Mouse (Mus musculus): ENCODE data around the gene 1700001O22Rik. TPM values are rescaled to one million over a fixed set of nuclear protein-coding genes. Genes with fewer than 3 reads are reported as not detected.
A peak's percentile ranks its signal among the peaks of the same experiment; 100 is the strongest.

Gene 1700001O22Rik
- polyA plus RNA-seq, 2 experiments: not detected

- Histone ChIP-seq H3K9ac (replicated peaks) (no peak overlapping the region), H3K9me3 (ENCODE audit: control insufficient read depth, low read length) (no peaks in the 10 kb centered on the region), H3K27me3 (ENCODE audit: control insufficient read depth, insufficient read depth, low read length) (no peaks in the 10 kb centered on the region), H3K4me2 (ENCODE audit: low read depth) (no peak overlapping the region), H3K27ac (no peak overlapping the region), H3K4me1 (replicated peaks; ENCODE audit: control insufficient read depth in 2 of 2, insufficient read depth in 2 of 2, low read length in 1 of 2) (peaks cover 0 to 22% of the 10 kb centered on the region in 2 experiments; a peak in 2 of 4 replicates), H3K4me3 (ENCODE audit: insufficient read depth in 1 of 2, low read depth in 2 of 2, low read length in 2 of 2) (no peak overlapping the region), H3K36me3 (replicated peaks; ENCODE audit: control insufficient read depth, insufficient read depth, low read depth) (no peaks in the 10 kb centered on the region)
- TF ChIP-seq CTCF (IDR thresholded peaks at IDR 0.05; ENCODE audit: low read depth): no peak
- no peak for TF ChIP-seq EP300 (IDR thresholded peaks at IDR 0.05; ENCODE audit: low read depth)
- DNase-seq (ENCODE audit: low read depth in 3 of 3, low spot score in 3 of 3) (no peak), ATAC-seq (ENCODE audit: insufficient read depth) (no peak)
- WGBS (ENCODE audit: insufficient replicate concordance): 66% methylated on average over 10 of the region's 10 CpGs
Observed at GRCm38 (mm10) chr2:30756962-30757715, 46.3 kb downstream of the 1700001O22Rik start.

GRCm38 (mm10) chr2:30755985-30756765, 47.3 kb downstream of the 1700001O22Rik start:
- no peaks in the 10 kb centered on the region for H3K9me3 ChIP-seq (ENCODE audit: control insufficient read depth, low read length)
- no peak for ATAC-seq (ENCODE audit: insufficient read depth)
- no peak for TF ChIP-seq EP300 (IDR thresholded peaks at IDR 0.05; ENCODE audit: low read depth)
- peak; percentile 23; the same call in 1 of the 2 replicates for TF ChIP-seq CTCF (IDR thresholded peaks at IDR 0.05; ENCODE audit: low read depth)
- no peak overlapping the region for H3K27ac ChIP-seq
- no peak overlapping the region for H3K9ac ChIP-seq (replicated peaks)
- H3K36me3 ChIP-seq (replicated peaks; ENCODE audit: control insufficient read depth, insufficient read depth, low read depth): no peaks in the 10 kb centered on the region
- no peak for DNase-seq (ENCODE audit: low read depth in 3 of 3, low spot score in 3 of 3)
- H3K27me3 ChIP-seq (ENCODE audit: control insufficient read depth, insufficient read depth, low read length): no peaks in the 10 kb centered on the region
- H3K4me3 ChIP-seq (ENCODE audit: insufficient read depth in 1 of 2, low read depth in 2 of 2, low read length in 2 of 2): no peak overlapping the region
- H3K4me1 ChIP-seq (replicated peaks; ENCODE audit: control insufficient read depth in 2 of 2, insufficient read depth in 2 of 2, low read length in 1 of 2): peaks cover 0 to 22% of the 10 kb centered on the region in 2 experiments; a peak in 2 of 4 replicates
- H3K4me2 ChIP-seq (ENCODE audit: low read depth): no peak overlapping the region
- WGBS (ENCODE audit: insufficient replicate concordance): 83% methylated on average over 6 of the region's 6 CpGs

GRCm38 (mm10) chr2:30754831-30755230, 48.6 kb downstream of the 1700001O22Rik start:
- WGBS (ENCODE audit: insufficient replicate concordance): 60% methylated on average over 3 of the region's 3 CpGs
- TF ChIP-seq CTCF (IDR thresholded peaks at IDR 0.05; ENCODE audit: low read depth) (no peak), EP300 (IDR thresholded peaks at IDR 0.05; ENCODE audit: low read depth) (no peak)

GRCm38 (mm10) chr2:30753219-30753618, 50.2 kb downstream of the 1700001O22Rik start:
- ATAC-seq (ENCODE audit: insufficient read depth) (no peak), DNase-seq (ENCODE audit: low read depth in 3 of 3, low spot score in 3 of 3) (no peak)
- Histone ChIP-seq H3K27me3 (ENCODE audit: control insufficient read depth, insufficient read depth, low read length) (no peaks in the 10 kb centered on the region), H3K9me3 (ENCODE audit: control insufficient read depth, low read length) (no peaks in the 10 kb centered on the region), H3K4me1 (replicated peaks; ENCODE audit: control insufficient read depth in 2 of 2, insufficient read depth in 2 of 2, low read length in 1 of 2) (peaks cover 0 to 7% of the 10 kb centered on the region in 2 experiments; a peak in 2 of 4 replicates), H3K27ac (no peak overlapping the region), H3K9ac (replicated peaks) (no peak overlapping the region), H3K4me2 (ENCODE audit: low read depth) (no peak overlapping the region), H3K36me3 (replicated peaks; ENCODE audit: control insufficient read depth, insufficient read depth, low read depth) (no peaks in the 10 kb centered on the region), H3K4me3 (ENCODE audit: insufficient read depth in 1 of 2, low read depth in 2 of 2, low read length in 2 of 2) (no peak overlapping the region)
- WGBS (ENCODE audit: insufficient replicate concordance): 29% methylated on average over 18 of the region's 18 CpGs
- no peak for TF ChIP-seq EP300 (IDR thresholded peaks at IDR 0.05; ENCODE audit: low read depth)
- TF ChIP-seq CTCF (IDR thresholded peaks at IDR 0.05; ENCODE audit: low read depth): no peak

More at GRCm38 (mm10) chr2:30754831-30755230, 48.6 kb downstream of the 1700001O22Rik start:
- no peak for DNase-seq (ENCODE audit: low read depth in 3 of 3, low spot score in 3 of 3)
- H3K9me3 ChIP-seq (ENCODE audit: control insufficient read depth, low read length): no peaks in the 10 kb centered on the region
- H3K4me2 ChIP-seq (ENCODE audit: low read depth): no peak overlapping the region
- H3K4me1 ChIP-seq (replicated peaks; ENCODE audit: control insufficient read depth in 2 of 2, insufficient read depth in 2 of 2, low read length in 1 of 2): peaks cover 0 to 17% of the 10 kb centered on the region in 2 experiments; a peak in 2 of 4 replicates
- no peak overlapping the region for H3K4me3 ChIP-seq (ENCODE audit: insufficient read depth in 1 of 2, low read depth in 2 of 2, low read length in 2 of 2)
- H3K36me3 ChIP-seq (replicated peaks; ENCODE audit: control insufficient read depth, insufficient read depth, low read depth): no peaks in the 10 kb centered on the region
- ATAC-seq (ENCODE audit: insufficient read depth): no peak
- no peak overlapping the region for H3K9ac ChIP-seq (replicated peaks)
- no peaks in the 10 kb centered on the region for H3K27me3 ChIP-seq (ENCODE audit: control insufficient read depth, insufficient read depth, low read length)
- H3K27ac ChIP-seq: no peak overlapping the region

- H3K9me3 ChIP-seq (ENCODE audit: control insufficient read depth, low read length): no peaks in the 10 kb centered on the region
- H3K27ac ChIP-seq: no peak overlapping the region
- peaks cover 0 to 2% of the 10 kb centered on the region in 2 experiments; a peak in 1 of 4 replicates for H3K4me1 ChIP-seq (replicated peaks; ENCODE audit: control insufficient read depth in 2 of 2, insufficient read depth in 2 of 2, low read length in 1 of 2)
- no peak for DNase-seq (ENCODE audit: low read depth in 3 of 3, low spot score in 3 of 3)
- no peak overlapping the region for H3K4me3 ChIP-seq (ENCODE audit: insufficient read depth in 1 of 2, low read depth in 2 of 2, low read length in 2 of 2)
- WGBS (ENCODE audit: insufficient replicate concordance): 81% methylated on average over 5 of the region's 5 CpGs
- H3K27me3 ChIP-seq (ENCODE audit: control insufficient read depth, insufficient read depth, low read length): no peaks in the 10 kb centered on the region
- ATAC-seq (ENCODE audit: insufficient read depth): no peak
- no peak overlapping the region for H3K4me2 ChIP-seq (ENCODE audit: low read depth)
- no peak overlapping the region for H3K9ac ChIP-seq (replicated peaks)
- TF ChIP-seq CTCF (IDR thresholded peaks at IDR 0.05; ENCODE audit: low read depth): no peak
- TF ChIP-seq EP300 (IDR thresholded peaks at IDR 0.05; ENCODE audit: low read depth): no peak
- H3K36me3 ChIP-seq (replicated peaks; ENCODE audit: control insufficient read depth, insufficient read depth, low read depth): no peaks in the 10 kb centered on the region
Observed at GRCm38 (mm10) chr2:30752471-30752870, 51.0 kb downstream of the 1700001O22Rik start.

Data from liver, embryonic 14.5 days (tissue).